Mouse (Mus musculus): Measurements from ENCODE around the gene Ice1. TPM values are rescaled to one million over a fixed set of nuclear protein-coding genes. Genes with fewer than 3 reads are reported as not detected.

Ice1 gene
- total RNA-seq, 1 experiment = 56.4 TPM

- Histone ChIP-seq H3K36me3 (ENCODE audit: control insufficient read depth, insufficient read depth, low read length, poor library complexity, severe bottlenecking) (peaks cover 8% of the 10 kb centered on the region; the same call in 1 of the 2 replicates), H3K4me1 (ENCODE audit: control insufficient read depth in 2 of 2, insufficient read depth in 2 of 2, low read length in 2 of 2, poor library complexity in 1 of 2) (peaks cover 2 to 4% of the 10 kb centered on the region in 2 experiments; a peak in 3 of 4 replicates), H3K9me3 (ENCODE audit: control insufficient read depth, insufficient read depth, low read depth, low read length) (no peaks in the 10 kb centered on the region), H3K9ac (ENCODE audit: insufficient read depth, low read depth, low read length, poor library complexity, severe bottlenecking) (no peak overlapping the region), H3K27ac (ENCODE audit: insufficient read depth, low read depth, low read length, poor library complexity, severe bottlenecking) (no peak overlapping the region), H3K4me3 (ENCODE audit: insufficient read depth in 1 of 2, low read depth in 1 of 2, low read length in 2 of 2, poor library complexity in 1 of 2, severe bottlenecking in 1 of 2) (no peak overlapping the region)
- in situ Hi-C loops (cut with MboI; ENCODE audit: low sequenced_read_pairs in 2 of 2, unreplicated experiment in 2 of 2) = no loop called here
- DNase-seq (ENCODE audit: low read depth, low spot score) = no peak
- no peak for TF ChIP-seq CHD2 (IDR thresholded peaks at IDR 0.05; ENCODE audit: low read depth, low read length)
- TF ChIP-seq ZC3H11A (IDR thresholded peaks at IDR 0.05; ENCODE audit: borderline replicate concordance, low read depth, low read length) = no peak
- no peak for TF ChIP-seq HCFC1 (IDR thresholded peaks at IDR 0.05; ENCODE audit: borderline replicate concordance, insufficient read depth, low read length)
- no peak for TF ChIP-seq MAFK (IDR thresholded peaks at IDR 0.05; ENCODE audit: insufficient read depth, low read depth, low read length)
- no peak for TF ChIP-seq ZNF384 (IDR thresholded peaks at IDR 0.05; ENCODE audit: low read depth, low read length)
Observed at GRCm38 (mm10) chr13:70621509-70621908, 15.9 kb downstream of the Ice1 start.

- H3K9me3 ChIP-seq (ENCODE audit: control insufficient read depth, insufficient read depth, low read depth, low read length) = no peaks in the 10 kb centered on the region
- no peaks in the 10 kb centered on the region for H3K4me1 ChIP-seq (ENCODE audit: control insufficient read depth in 2 of 2, insufficient read depth in 2 of 2, low read length in 2 of 2, poor library complexity in 1 of 2)
- H3K4me3 ChIP-seq (ENCODE audit: insufficient read depth in 1 of 2, low read depth in 1 of 2, low read length in 2 of 2, poor library complexity in 1 of 2, severe bottlenecking in 1 of 2) = no peak overlapping the region
- no peak overlapping the region for H3K27ac ChIP-seq (ENCODE audit: insufficient read depth, low read depth, low read length, poor library complexity, severe bottlenecking)
- no peak for TF ChIP-seq CHD2 (IDR thresholded peaks at IDR 0.05; ENCODE audit: low read depth, low read length)
- TF ChIP-seq ZC3H11A (IDR thresholded peaks at IDR 0.05; ENCODE audit: borderline replicate concordance, low read depth, low read length) = no peak
- no peak for TF ChIP-seq HCFC1 (IDR thresholded peaks at IDR 0.05; ENCODE audit: borderline replicate concordance, insufficient read depth, low read length)
- TF ChIP-seq ZNF384 (IDR thresholded peaks at IDR 0.05; ENCODE audit: low read depth, low read length) = no peak
- TF ChIP-seq MAFK (IDR thresholded peaks at IDR 0.05; ENCODE audit: insufficient read depth, low read depth, low read length) = no peak
- H3K36me3 ChIP-seq (ENCODE audit: control insufficient read depth, insufficient read depth, low read length, poor library complexity, severe bottlenecking) = peaks cover 33% of the 10 kb centered on the region
- in situ Hi-C loops (cut with MboI; ENCODE audit: low sequenced_read_pairs in 2 of 2, unreplicated experiment in 2 of 2) = no loop called here
- no peak for DNase-seq (ENCODE audit: low read depth, low spot score)
- H3K9ac ChIP-seq (ENCODE audit: insufficient read depth, low read depth, low read length, poor library complexity, severe bottlenecking) = no peak overlapping the region
Observed at GRCm38 (mm10) chr13:70612837-70613236, 24.6 kb downstream of the Ice1 start.

GRCm38 (mm10) chr13:70610431-70611420 lies 26.7 kb downstream of the Ice1 start:
- in situ Hi-C loops (cut with MboI; ENCODE audit: low sequenced_read_pairs in 2 of 2, unreplicated experiment in 2 of 2) = no loop called here
- peaks cover 38% of the 10 kb centered on the region for H3K36me3 ChIP-seq (ENCODE audit: control insufficient read depth, insufficient read depth, low read length, poor library complexity, severe bottlenecking)

GRCm38 (mm10) chr13:70609632-70610031 lies 27.8 kb downstream of the Ice1 start:
- H3K4me3 ChIP-seq (ENCODE audit: insufficient read depth in 1 of 2, low read depth in 1 of 2, low read length in 2 of 2, poor library complexity in 1 of 2, severe bottlenecking in 1 of 2) = no peak overlapping the region
- in situ Hi-C loops (cut with MboI; ENCODE audit: low sequenced_read_pairs in 2 of 2, unreplicated experiment in 2 of 2) = no loop called here
- peaks cover 44% of the 10 kb centered on the region for H3K36me3 ChIP-seq (ENCODE audit: control insufficient read depth, insufficient read depth, low read length, poor library complexity, severe bottlenecking)
- H3K9ac ChIP-seq (ENCODE audit: insufficient read depth, low read depth, low read length, poor library complexity, severe bottlenecking) = no peak overlapping the region
- no peaks in the 10 kb centered on the region for H3K4me1 ChIP-seq (ENCODE audit: control insufficient read depth in 2 of 2, insufficient read depth in 2 of 2, low read length in 2 of 2, poor library complexity in 1 of 2)
- no peak overlapping the region for H3K27ac ChIP-seq (ENCODE audit: insufficient read depth, low read depth, low read length, poor library complexity, severe bottlenecking)
- DNase-seq (ENCODE audit: low read depth, low spot score) = no peak
- no peak for TF ChIP-seq CHD2 (IDR thresholded peaks at IDR 0.05; ENCODE audit: low read depth, low read length)
- TF ChIP-seq MAFK (IDR thresholded peaks at IDR 0.05; ENCODE audit: insufficient read depth, low read depth, low read length) = no peak
- no peak for TF ChIP-seq ZC3H11A (IDR thresholded peaks at IDR 0.05; ENCODE audit: borderline replicate concordance, low read depth, low read length)
- TF ChIP-seq HCFC1 (IDR thresholded peaks at IDR 0.05; ENCODE audit: borderline replicate concordance, insufficient read depth, low read length) = no peak
- TF ChIP-seq ZNF384 (IDR thresholded peaks at IDR 0.05; ENCODE audit: low read depth, low read length) = no peak
- no peaks in the 10 kb centered on the region for H3K9me3 ChIP-seq (ENCODE audit: control insufficient read depth, insufficient read depth, low read depth, low read length)

More at GRCm38 (mm10) chr13:70610431-70611420, 26.7 kb downstream of the Ice1 start:
- H3K4me3 ChIP-seq (ENCODE audit: insufficient read depth in 1 of 2, low read depth in 1 of 2, low read length in 2 of 2, poor library complexity in 1 of 2, severe bottlenecking in 1 of 2) = no peak overlapping the region
- no peak overlapping the region for H3K9ac ChIP-seq (ENCODE audit: insufficient read depth, low read depth, low read length, poor library complexity, severe bottlenecking)
- no peaks in the 10 kb centered on the region for H3K4me1 ChIP-seq (ENCODE audit: control insufficient read depth in 2 of 2, insufficient read depth in 2 of 2, low read length in 2 of 2, poor library complexity in 1 of 2)
- TF ChIP-seq HCFC1 (IDR thresholded peaks at IDR 0.05; ENCODE audit: borderline replicate concordance, insufficient read depth, low read length) (no peak), ZC3H11A (IDR thresholded peaks at IDR 0.05; ENCODE audit: borderline replicate concordance, low read depth, low read length) (0 out of 2 replicates have a peak, but pooled peaks have one; percentile 6), MAFK (IDR thresholded peaks at IDR 0.05; ENCODE audit: insufficient read depth, low read depth, low read length) (no peak), ZNF384 (IDR thresholded peaks at IDR 0.05; ENCODE audit: low read depth, low read length) (no peak)
- no peak overlapping the region for H3K27ac ChIP-seq (ENCODE audit: insufficient read depth, low read depth, low read length, poor library complexity, severe bottlenecking)
- H3K9me3 ChIP-seq (ENCODE audit: control insufficient read depth, insufficient read depth, low read depth, low read length) = no peaks in the 10 kb centered on the region
- peak; percentile 71 for DNase-seq (ENCODE audit: low read depth, low spot score)
